Mouse (Mus musculus) intestine, embryonic 14.5 days (tissue): ENCODE measurements at regions not wholly inside any gene's neighbourhood (a gene's known extent, or its start where the extent isn't known, plus 50 kb on each side); places are given as distances from the start of the nearest gene placed in this dataset.

Source experiments
- ATAC-seq: fragments of 200-750 bp; cut with Nextera tagmentation; replicated peaks from 2 replicates; pipeline ENCODE4 v1.8.0; 2017; ENCODE audit warnings: low read depth, moderate number of reproducible peaks, moderate TSS enrichment, moderate library complexity; ENCODE audit not compliant: low FRiP score, low TSS enrichment
- DNase-seq: peaks from one replicate; pipeline ENCODE4 v3.0.0-alpha.2; 2018; ENCODE audit warnings: low spot score
- H3K27ac ChIP-seq: fragments of 300-500 bp; sonication (generic); 2 replicates; pipeline ENCODE4 v1.5.1; 2014; ENCODE audit warnings: low read depth, mild to moderate bottlenecking, control low read depth
- H3K27me3 ChIP-seq: fragments of 300-500 bp; sonication (generic); replicated peaks from 2 replicates; pipeline ENCODE4 v1.6.1; 2014; ENCODE audit warnings: low read length, control low read depth; ENCODE audit not compliant: control insufficient read depth, insufficient read depth
- H3K36me3 ChIP-seq: fragments of 300-500 bp; sonication (generic); 2 replicates; pipeline ENCODE4 v1.6.1; 2014; ENCODE audit warnings: low read length, control low read depth; ENCODE audit not compliant: control insufficient read depth, insufficient read depth
- H3K4me1 ChIP-seq: fragments of 300-500 bp; sonication (generic); replicated peaks from 2 replicates; pipeline ENCODE4 v1.6.1; 2014; ENCODE audit warnings: low read length, control low read depth, mixed read lengths; ENCODE audit not compliant: control insufficient read depth, insufficient read depth
- H3K4me2 ChIP-seq: fragments of 300-500 bp; sonication (generic); 2 replicates; pipeline ENCODE4 v1.6.1; 2014; ENCODE audit warnings: low read length
- H3K4me3 ChIP-seq: fragments of 300-500 bp; sonication (generic); 2 replicates; pipeline ENCODE4 v1.5.1; 2014; ENCODE audit warnings: low read depth, low read length, control low read depth, mixed read lengths
- H3K9ac ChIP-seq: fragments of 300-500 bp; sonication (generic); 2 replicates; pipeline ENCODE4 v1.6.1; 2014; ENCODE audit warnings: mild to moderate bottlenecking, low read length
- H3K9me3 ChIP-seq: fragments of 300-500 bp; sonication (generic); 2 replicates; pipeline ENCODE4 v1.6.1; 2016; ENCODE audit warnings: low read length, control low read depth; ENCODE audit not compliant: control insufficient read depth
- WGBS: fragments of 180-500 bp; shearing (Covaris S2); extraction: QIAGEN DNeasy Blood & Tissue Kit; methylation state at CpG from one replicate; pipeline ENCODE4 v1.1.7; 2014; 5-methylcytosine and 5-hydroxymethylcytosine counted together

- Histone ChIP-seq H3K4me2 (no peak overlapping the region), H3K9ac (no peak overlapping the region), H3K4me1 (0 out of 2 replicates have a peak, but pooled peaks cover 3% of the 10 kb centered on the region), H3K9me3 (no peaks in the 10 kb centered on the region), H3K27ac (no peak overlapping the region), H3K27me3 (no peaks in the 10 kb centered on the region), H3K4me3 (no peak overlapping the region), H3K36me3 (no peaks in the 10 kb centered on the region)
- ATAC-seq (no peak), DNase-seq (no peak)
- 17% methylated on average over 3 of the region's 3 CpGs for WGBS
These were observed 88.3 kb upstream of the Abcb5 start for GRCm38 (mm10) chr12:119054560-119054959.

GRCm38 (mm10) chr12:119051692-119052379 lies 85.6 kb upstream of the Abcb5 start:
- ATAC-seq (no peak), DNase-seq (no peak)
- Histone ChIP-seq H3K27me3 (no peaks in the 10 kb centered on the region), H3K36me3 (no peaks in the 10 kb centered on the region), H3K4me2 (no peak overlapping the region), H3K4me1 (0 out of 2 replicates have a peak, but pooled peaks cover 3% of the 10 kb centered on the region), H3K9me3 (no peaks in the 10 kb centered on the region), H3K9ac (no peak overlapping the region), H3K4me3 (no peak overlapping the region), H3K27ac (no peak overlapping the region)
- WGBS = 55% methylated on average over 2 of the region's 2 CpGs

GRCm38 (mm10) chr12:119038306-119038705 lies 72.1 kb upstream of the Abcb5 start:
- Histone ChIP-seq H3K4me3 (no peak overlapping the region), H3K36me3 (no peaks in the 10 kb centered on the region), H3K4me1 (no peaks in the 10 kb centered on the region), H3K27ac (no peak overlapping the region), H3K9ac (no peak overlapping the region), H3K27me3 (no peaks in the 10 kb centered on the region), H3K9me3 (no peaks in the 10 kb centered on the region), H3K4me2 (no peak overlapping the region)
- ATAC-seq (no peak), DNase-seq (no peak)
- WGBS = 93% methylated on average over 3 of the region's 3 CpGs

GRCm38 (mm10) chr12:119034828-119035227 lies 68.6 kb upstream of the Abcb5 start:
- Histone ChIP-seq H3K27me3 (no peaks in the 10 kb centered on the region), H3K4me1 (no peaks in the 10 kb centered on the region), H3K36me3 (no peaks in the 10 kb centered on the region), H3K4me2 (no peak overlapping the region), H3K9me3 (no peaks in the 10 kb centered on the region), H3K27ac (no peak overlapping the region), H3K9ac (no peak overlapping the region), H3K4me3 (no peak overlapping the region)
- WGBS = 87% methylated on average over 4 of the region's 4 CpGs
- ATAC-seq (no peak), DNase-seq (no peak)

- ATAC-seq (no peak), DNase-seq (no peak)
- Histone ChIP-seq H3K4me1 (no peaks in the 10 kb centered on the region), H3K36me3 (no peaks in the 10 kb centered on the region), H3K9ac (no peak overlapping the region), H3K27ac (no peak overlapping the region), H3K4me3 (no peak overlapping the region), H3K27me3 (no peaks in the 10 kb centered on the region), H3K9me3 (no peaks in the 10 kb centered on the region), H3K4me2 (no peak overlapping the region)
- WGBS = 80% methylated on average over 2 of the region's 2 CpGs
These were observed 62.5 kb upstream of the Abcb5 start for GRCm38 (mm10) chr12:119028711-119029110.

GRCm38 (mm10) chr12:119028161-119028560 lies 61.9 kb upstream of the Abcb5 start:
- Histone ChIP-seq H3K4me1 (no peaks in the 10 kb centered on the region), H3K4me3 (no peak overlapping the region), H3K9me3 (no peaks in the 10 kb centered on the region), H3K4me2 (no peak overlapping the region), H3K27me3 (no peaks in the 10 kb centered on the region), H3K27ac (no peak overlapping the region), H3K36me3 (no peaks in the 10 kb centered on the region), H3K9ac (no peak overlapping the region)
- ATAC-seq = no peak
- no peak for DNase-seq
- WGBS = 84% methylated on average over 2 of the region's 2 CpGs

GRCm38 (mm10) chr12:119027701-119028100 lies 61.5 kb upstream of the Abcb5 start:
- ATAC-seq (no peak), DNase-seq (peak; percentile 52)
- no peaks in the 10 kb centered on the region for H3K4me1 ChIP-seq
- WGBS = 28% methylated on average over 4 of the region's 4 CpGs
- H3K9me3 ChIP-seq = no peaks in the 10 kb centered on the region
- H3K27me3 ChIP-seq = no peaks in the 10 kb centered on the region
- H3K36me3 ChIP-seq = no peaks in the 10 kb centered on the region
- no peak overlapping the region for H3K9ac ChIP-seq
- peak overlapping the region; percentile 0; the same call in 1 of the 2 replicates for H3K27ac ChIP-seq
- no peak overlapping the region for H3K4me2 ChIP-seq
- no peak overlapping the region for H3K4me3 ChIP-seq

GRCm38 (mm10) chr12:119026311-119026710 lies 60.1 kb upstream of the Abcb5 start:
- Histone ChIP-seq H3K27ac (no peak overlapping the region), H3K9me3 (no peaks in the 10 kb centered on the region), H3K36me3 (no peaks in the 10 kb centered on the region), H3K27me3 (no peaks in the 10 kb centered on the region), H3K4me3 (no peak overlapping the region), H3K4me1 (no peaks in the 10 kb centered on the region), H3K9ac (no peak overlapping the region), H3K4me2 (no peak overlapping the region)
- DNase-seq (peak; percentile 54), ATAC-seq (no peak; the same call in 1 of the 2 replicates)
- WGBS = 65% methylated on average over 1 of the region's 1 CpGs

- H3K4me1 ChIP-seq = no peaks in the 10 kb centered on the region
These were observed 57.8 kb upstream of the Abcb5 start for GRCm38 (mm10) chr12:119024063-119024462.

More at GRCm38 (mm10) chr12:119024063-119024462, 57.8 kb upstream of the Abcb5 start:
- H3K36me3 ChIP-seq = no peaks in the 10 kb centered on the region
- no peak overlapping the region for H3K9ac ChIP-seq
- H3K4me2 ChIP-seq = no peak overlapping the region
- no peak for ATAC-seq
- no peak overlapping the region for H3K27ac ChIP-seq
- no peaks in the 10 kb centered on the region for H3K9me3 ChIP-seq
- no peak overlapping the region for H3K4me3 ChIP-seq
- no peaks in the 10 kb centered on the region for H3K27me3 ChIP-seq
- WGBS = 48% methylated on average over 1 of the region's 1 CpGs
- DNase-seq = no peak
